Mouse (Mus musculus) bone marrow macrophage, adult 2 months (primary cell): ENCODE results near the gene Sema4b.

Source experiments
- CTCF ChIP-seq: IDR thresholded peaks from 2 replicates; pipeline ENCODE4 v1.5.1; 2012; ENCODE audit warnings: low read depth, mild to moderate bottlenecking, low read length, moderate library complexity
- POLR2A ChIP-seq: IDR thresholded peaks from 2 replicates; pipeline ENCODE4 v1.6.1; 2012; ENCODE audit warnings: mild to moderate bottlenecking, low read depth, low read length, borderline replicate concordance

- TF ChIP-seq CTCF, result no peak
- no peak for TF ChIP-seq POLR2A
These were observed 20.7 kb downstream of the Sema4b start for GRCm38 (mm10) chr7:80207314-80207731.
